Mouse (Mus musculus): ENCODE measurements around the gene Sulf2.

Gene Sulf2

GRCm38 (mm10) chr2:166175552-166176136 lies 20.2 kb upstream of the Sulf2 start:
- CTCF ChIA-PET: no interaction called here

GRCm38 (mm10) chr2:166175145-166175544 lies 19.7 kb upstream of the Sulf2 start:
- CTCF ChIA-PET: interaction anchor here (0.5 kb wide), 1 partner anchor 14 kb away, joined by 4 read pairs; no protein-coding TSS in a partner anchor

- CTCF ChIA-PET: no interaction called here
Measured at GRCm38 (mm10) chr2:166173169-166173568, 17.7 kb upstream of the Sulf2 start.

- CTCF ChIA-PET: no interaction called here
Measured at GRCm38 (mm10) chr2:166170173-166170572, 14.7 kb upstream of the Sulf2 start.

GRCm38 (mm10) chr2:166168868-166169267 lies 13.4 kb upstream of the Sulf2 start:
- CTCF ChIA-PET: no interaction called here

GRCm38 (mm10) chr2:166167387-166167786 lies 11.9 kb upstream of the Sulf2 start:
- CTCF ChIA-PET: no interaction called here

GRCm38 (mm10) chr2:166165396-166165795 lies 9.9 kb upstream of the Sulf2 start:
- CTCF ChIA-PET: no interaction called here

- CTCF ChIA-PET: no interaction called here
Measured at GRCm38 (mm10) chr2:166164601-166165000, 9.1 kb upstream of the Sulf2 start.

GRCm38 (mm10) chr2:166163917-166164316 lies 8.5 kb upstream of the Sulf2 start:
- CTCF ChIA-PET: no interaction called here

- CTCF ChIA-PET: no interaction called here
Measured at GRCm38 (mm10) chr2:166163252-166163651, 7.8 kb upstream of the Sulf2 start.

- CTCF ChIA-PET: no interaction called here
Measured at GRCm38 (mm10) chr2:166162160-166162559, 6.7 kb upstream of the Sulf2 start.

GRCm38 (mm10) chr2:166159276-166159675 lies 3.8 kb upstream of the Sulf2 start:
- CTCF ChIA-PET: no interaction called here

- CTCF ChIA-PET: no interaction called here
Measured at GRCm38 (mm10) chr2:166157767-166158561, 2.5 kb upstream of the Sulf2 start.

- CTCF ChIA-PET: no interaction called here
Measured at GRCm38 (mm10) chr2:166157144-166157543, 1.7 kb upstream of the Sulf2 start.

- CTCF ChIA-PET: no interaction called here
Measured at GRCm38 (mm10) chr2:166156122-166156521, 659 bp upstream of the Sulf2 start.

- CTCF ChIA-PET: no interaction called here
Measured at GRCm38 (mm10) chr2:166154749-166155453, 562 bp downstream of the Sulf2 start.

- CTCF ChIA-PET: no interaction called here
Measured at GRCm38 (mm10) chr2:166153891-166154711, 1.4 kb downstream of the Sulf2 start.

- CTCF ChIA-PET: no interaction called here
Measured at GRCm38 (mm10) chr2:166153399-166153793, 2.1 kb downstream of the Sulf2 start.

- CTCF ChIA-PET: no interaction called here
Measured at GRCm38 (mm10) chr2:166152734-166153398, 2.6 kb downstream of the Sulf2 start.

GRCm38 (mm10) chr2:166151510-166152473 lies 3.7 kb downstream of the Sulf2 start:
- CTCF ChIA-PET: no interaction called here

Measured in spleen, embryonic (tissue).